Comparison of ENCODE assay signal across 9 mouse cellular contexts in the genomic region with DNA sequence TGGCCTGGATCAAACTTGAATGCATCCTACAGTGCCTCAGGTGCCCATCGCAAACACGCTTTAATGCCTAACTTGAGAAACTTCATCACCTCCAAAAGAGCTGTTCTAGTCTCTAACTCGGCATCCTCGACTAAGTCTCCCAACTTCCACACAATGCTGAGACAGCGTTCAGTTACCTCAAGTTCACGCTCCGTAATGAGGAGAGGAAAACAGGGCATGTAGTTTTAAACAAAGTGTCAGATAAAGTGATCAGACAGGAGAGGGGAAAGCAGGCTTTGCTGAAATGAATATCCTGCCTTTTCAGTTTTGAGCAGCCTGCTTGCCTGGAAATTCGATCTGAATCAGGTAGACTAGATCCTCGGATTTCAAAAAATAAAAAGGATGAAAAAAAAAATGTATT. TPM values are rescaled to one million over a fixed set of nuclear protein-coding genes. Genes with fewer than 3 reads are reported as not detected.
A peak's percentile ranks its signal among the peaks of the same experiment; 100 is the strongest.
DNase-seq lines count a peak whose midpoint lies in the region; ATAC-seq and TF ChIP-seq lines count a peak whose summit lies in the region.
"Had no signal": no experiment of that assay in that cellular context is flagged by ENCODE, and none has a peak within 500 bp of the region (broad histone marks: within the 10 kb centered on the region; RNA-seq: fewer than 3 reads in every experiment).

No protein-coding gene starts in this region.

- H3K27me3 ChIP-seq in liver, adult 2 months (ENCODE audit: control insufficient read depth, insufficient read depth, low read length): no peaks in the 10 kb centered on the region
- H3K27me3 ChIP-seq in embryonic facial prominence, embryonic 14.5 days (replicated peaks; ENCODE audit: control insufficient read depth, insufficient read depth, low read length): no peaks in the 10 kb centered on the region
- no peaks in the 10 kb centered on the region for H3K27me3 ChIP-seq in intestine, postnatal 0 days (replicated peaks; ENCODE audit: control insufficient read depth, insufficient read depth, low read length)
- no peaks in the 10 kb centered on the region for H3K27me3 ChIP-seq in neural tube, embryonic 14.5 days (ENCODE audit: control insufficient read depth, insufficient read depth, low read length)

- peak overlapping the region; percentile 85 for H3K4me3 ChIP-seq in liver, adult 2 months (ENCODE audit: insufficient read depth, low read depth, low read length)
- H3K4me3 ChIP-seq in embryonic facial prominence, embryonic 14.5 days (ENCODE audit: low read depth, low read length): peak overlapping the region; percentile 74
- peak overlapping the region; percentile 80 for H3K4me3 ChIP-seq in intestine, postnatal 0 days (ENCODE audit: low read depth, low read length)
- H3K4me3 ChIP-seq in neural tube, embryonic 14.5 days (ENCODE audit: low read depth, low read length): peak overlapping the region; percentile 54

- no peak for ATAC-seq in embryonic facial prominence, embryonic 14.5 days (ENCODE audit: low read depth)
- ATAC-seq in intestine, postnatal 0 days: no peak
- ATAC-seq in neural tube, embryonic 14.5 days (ENCODE audit: low read depth): no peak

- peak overlapping the region; percentile 92 for H3K27ac ChIP-seq in liver, adult 2 months (replicated peaks; ENCODE audit: insufficient read depth, low read depth, low read length)
- H3K27ac ChIP-seq in embryonic facial prominence, embryonic 14.5 days (replicated peaks; ENCODE audit: low read depth, low read length): 0 out of 2 replicates have a peak overlapping the region, but pooled peaks have one; percentile 46
- no peak overlapping the region for H3K27ac ChIP-seq in intestine, postnatal 0 days (ENCODE audit: low read depth, low read length)
- no peak overlapping the region for H3K27ac ChIP-seq in neural tube, embryonic 14.5 days (ENCODE audit: low read depth, low read length)

- H3K9ac ChIP-seq in liver, adult 2 months (ENCODE audit: low read depth, low read length): peak overlapping the region; percentile 89
- peak overlapping the region; percentile 72 for H3K9ac ChIP-seq in embryonic facial prominence, embryonic 14.5 days (ENCODE audit: low read depth, low read length)
- peak overlapping the region; percentile 60 for H3K9ac ChIP-seq in intestine, postnatal 0 days (ENCODE audit: low read depth, low read length)
- H3K9ac ChIP-seq in neural tube, embryonic 14.5 days (replicated peaks; ENCODE audit: low read depth, low read length): peak overlapping the region; percentile 50

- H3K79me2 ChIP-seq in liver, adult 2 months (ENCODE audit: control insufficient read depth, insufficient read depth, low read length): peaks cover 5% of the 10 kb centered on the region; the same call in 1 of the 2 replicates

- TF ChIP-seq POLR2A in liver, adult 2 months (IDR thresholded peaks at IDR 0.05; ENCODE audit: extremely low read depth, insufficient read depth, low read length): no peak

- DNase-seq in liver, adult 2 months (ENCODE audit: extremely low read depth, low read depth, low spot score): peak; percentile 39
- DNase-seq in liver: no peak
- DNase-seq in embryonic facial prominence, embryonic 14.5 days (ENCODE audit: low spot score): no peak
- DNase-seq in cerebellum, adult 18-20 months: no peak
- no peak for DNase-seq in thymus, postnatal 4 days
- no peak for DNase-seq in kidney, postnatal 10 days
- DNase-seq: kidney, adult 8-10 months had no signal

- peaks cover 24% of the 10 kb centered on the region for H3K4me1 ChIP-seq in liver, adult 2 months (ENCODE audit: control insufficient read depth, insufficient read depth, low read length)
- no peaks in the 10 kb centered on the region for H3K4me1 ChIP-seq in embryonic facial prominence, embryonic 14.5 days (ENCODE audit: control insufficient read depth, insufficient read depth, low read length)
- 0 out of 2 replicates have a peak, but pooled peaks cover 12% of the 10 kb centered on the region for H3K4me1 ChIP-seq in intestine, postnatal 0 days (replicated peaks; ENCODE audit: control insufficient read depth, insufficient read depth, low read length)
- H3K4me1 ChIP-seq in neural tube, embryonic 14.5 days (ENCODE audit: control insufficient read depth, insufficient read depth, low read length): peaks cover 6% of the 10 kb centered on the region

- 4% methylated on average over 9 of the region's 9 CpGs for WGBS in liver, adult 2 months
- 8% methylated on average over 9 of the region's 9 CpGs for WGBS in embryonic facial prominence, embryonic 14.5 days
- 5% methylated on average over 9 of the region's 9 CpGs for WGBS in intestine, postnatal 0 days
- WGBS in neural tube, embryonic 14.5 days: 9% methylated on average over 9 of the region's 9 CpGs

- peaks cover 19% of the 10 kb centered on the region for H3K36me3 ChIP-seq in liver, adult 2 months (ENCODE audit: control insufficient read depth, insufficient read depth, low read length)
- H3K36me3 ChIP-seq in embryonic facial prominence, embryonic 14.5 days (ENCODE audit: control insufficient read depth, insufficient read depth, low read length): peaks cover 19% of the 10 kb centered on the region
- H3K36me3 ChIP-seq in intestine, postnatal 0 days (ENCODE audit: control insufficient read depth, insufficient read depth): peaks cover 11% of the 10 kb centered on the region
- peaks cover 13% of the 10 kb centered on the region; the same call in 1 of the 2 replicates for H3K36me3 ChIP-seq in neural tube, embryonic 14.5 days (ENCODE audit: control insufficient read depth, insufficient read depth, low read length)

- H3K9me3 ChIP-seq in embryonic facial prominence, embryonic 14.5 days (ENCODE audit: control insufficient read depth, low read length): no peaks in the 10 kb centered on the region
- H3K9me3 ChIP-seq in intestine, postnatal 0 days (ENCODE audit: control insufficient read depth): no peaks in the 10 kb centered on the region
- H3K9me3 ChIP-seq in neural tube, embryonic 14.5 days (ENCODE audit: control insufficient read depth, low read length): no peaks in the 10 kb centered on the region

- peak overlapping the region; percentile 69 for H3K4me2 ChIP-seq in embryonic facial prominence, embryonic 14.5 days (ENCODE audit: low read depth, low read length)
- peak overlapping the region; percentile 80 for H3K4me2 ChIP-seq in intestine, postnatal 0 days (replicated peaks; ENCODE audit: low read depth)
- H3K4me2 ChIP-seq in neural tube, embryonic 14.5 days (ENCODE audit: low read depth, low read length): peak overlapping the region; percentile 64

- TF ChIP-seq CTCF in liver, adult 2 months (IDR thresholded peaks at IDR 0.05; ENCODE audit: low read depth, low read length): no peak
- TF ChIP-seq CTCF in intestine, postnatal 0 days (IDR thresholded peaks at IDR 0.05; ENCODE audit: low read depth): no peak

RNA-seq across cellular contexts. Expression of gene Msmo1, which starts 1.0 kb away (rescaled TPM):
- total RNA-seq in liver, adult 2 months (2014; rRNA removed): 262 and 352 TPM in 2 replicates
- 84.3 and 87.0 TPM in 2 replicates for polyA plus RNA-seq in liver, adult 2 months (2012; rRNA removed)
- 80.8 and 92.2 TPM in 2 replicates for polyA plus RNA-seq in embryonic facial prominence, embryonic 14.5 days (2014; fragmentation: Nextera tagmentation; extraction: Ambion mirVana)
- 78.7 and 87.4 TPM in 2 replicates for polyA plus RNA-seq in intestine, postnatal 0 days (2015; fragmentation: Nextera tagmentation; extraction: Ambion mirVana)
- 169 and 177 TPM in 2 replicates for polyA plus RNA-seq in neural tube, embryonic 14.5 days (2014; fragmentation: Nextera tagmentation; extraction: Ambion mirVana)

RNA-seq across cellular contexts. Expression of gene Cpe, which starts 39.7 kb away (rescaled TPM):
- total RNA-seq in liver, adult 2 months (2014; rRNA removed): 1.0 and 1.7 TPM in 2 replicates
- 0.25 and 0.28 TPM in 2 replicates for polyA plus RNA-seq in liver, adult 2 months (2012; rRNA removed)
- polyA plus RNA-seq in embryonic facial prominence, embryonic 14.5 days (2014; fragmentation: Nextera tagmentation; extraction: Ambion mirVana): 204 and 228 TPM in 2 replicates
- polyA plus RNA-seq in intestine, postnatal 0 days (2015; fragmentation: Nextera tagmentation; extraction: Ambion mirVana): 173 and 185 TPM in 2 replicates
- 826 and 848 TPM in 2 replicates for polyA plus RNA-seq in neural tube, embryonic 14.5 days (2014; fragmentation: Nextera tagmentation; extraction: Ambion mirVana)

Comparison
In these comparisons a context has a peak if more than half of its experiments do, and no peak if none do; other contexts are left out.
1. H3K27ac ChIP-seq: peak in liver, adult 2 months (single experiment) and embryonic facial prominence, embryonic 14.5 days (single experiment); none in intestine, postnatal 0 days (single experiment) and neural tube, embryonic 14.5 days (single experiment).
2. RNA of gene Cpe, which starts 39.7 kb away (polyA plus RNA-seq): 826 to 848 TPM in neural tube, embryonic 14.5 days, 204 to 228 TPM in embryonic facial prominence, embryonic 14.5 days and 173 to 185 TPM in intestine, postnatal 0 days; 0.25 to 0.28 TPM in liver, adult 2 months; every median in the first group is over 100 times any median in the second.
3. Peak in every context shown above with its lines, with median percentiles within 50 percentile points of each other: H3K4me3 ChIP-seq, H3K9ac ChIP-seq and H3K4me2 ChIP-seq.